ENCODE assay signal across 13 mouse cellular contexts in the genomic region with DNA sequence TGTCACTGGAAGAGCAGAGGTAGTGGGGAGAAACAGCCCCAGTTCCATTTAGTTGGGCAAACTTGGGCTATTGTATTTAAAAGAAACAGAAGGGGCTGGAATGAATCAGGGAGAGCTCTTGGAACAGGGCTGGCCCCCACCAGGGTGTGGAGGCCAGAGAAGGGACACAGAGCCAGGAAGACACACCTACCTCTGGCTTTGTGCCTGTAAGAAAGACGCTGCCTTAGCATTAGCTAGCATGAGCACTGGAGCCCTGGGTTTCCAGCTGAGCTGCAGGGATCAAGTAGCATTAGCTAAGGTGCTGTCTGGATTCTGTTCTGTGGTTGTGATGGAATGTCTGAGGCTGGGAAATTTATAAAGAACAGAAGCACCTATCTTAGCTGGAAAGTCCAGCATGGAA.
"Had no signal": no experiment of that assay in that cellular context is flagged by ENCODE, and none has a peak within 500 bp of the region (broad histone marks: within the 10 kb centered on the region; RNA-seq: fewer than 3 reads in every experiment).

No protein-coding gene starts in this region.

- H3K4me2 ChIP-seq: intestine, embryonic 15.5 days; kidney, embryonic 15.5 days; liver, embryonic 15.5 days; midbrain, embryonic 13.5 days; stomach, embryonic 15.5 days had no signal

- ATAC-seq: intestine, embryonic 15.5 days; midbrain, embryonic 13.5 days had no signal

- H3K27ac ChIP-seq: intestine, embryonic 15.5 days; kidney, embryonic 15.5 days; liver, embryonic 15.5 days; midbrain, embryonic 13.5 days; stomach, embryonic 15.5 days had no signal

- H3K27me3 ChIP-seq: intestine, embryonic 15.5 days had no signal

- H3K9ac ChIP-seq: intestine, embryonic 15.5 days; kidney, embryonic 15.5 days; liver, embryonic 15.5 days; midbrain, embryonic 13.5 days; stomach, embryonic 15.5 days had no signal

- DNase-seq: kidney, adult 18-20 months; layer of hippocampus, adult 9-11 months; layer of hippocampus, postnatal 36 days; liver; lung, adult 2 months; lung, postnatal 10 days; right cerebral cortex, postnatal 14 days; thymus, postnatal 4 days had no signal

- H3K4me3 ChIP-seq: intestine, embryonic 15.5 days; kidney, embryonic 15.5 days; liver, embryonic 15.5 days; midbrain, embryonic 13.5 days; stomach, embryonic 15.5 days had no signal

- H3K9me3 ChIP-seq: intestine, embryonic 15.5 days; kidney, embryonic 15.5 days; liver, embryonic 15.5 days; midbrain, embryonic 13.5 days; stomach, embryonic 15.5 days had no signal

- H3K36me3 ChIP-seq: intestine, embryonic 15.5 days; kidney, embryonic 15.5 days; liver, embryonic 15.5 days; midbrain, embryonic 13.5 days; stomach, embryonic 15.5 days had no signal
